Mouse (Mus musculus): ENCODE data around the gene Usp27x. TPM values are rescaled to one million over a fixed set of nuclear protein-coding genes. Genes with fewer than 3 reads are reported as not detected.

Usp27x gene
- polyA plus RNA-seq, 1 experiment from 2014 or later = 0.41 TPM

- DNase-seq (ENCODE audit: low spot score) = no peak
- Histone ChIP-seq H3K4me2 (replicated peaks; ENCODE audit: low read depth) (no peak overlapping the region), H3K9ac (ENCODE audit: low read length) (no peak overlapping the region), H3K36me3 (ENCODE audit: control insufficient read depth, insufficient read depth, low read length) (no peaks in the 10 kb centered on the region), H3K27ac (replicated peaks) (no peak overlapping the region), H3K9me3 (ENCODE audit: control insufficient read depth, low read length) (no peaks in the 10 kb centered on the region), H3K27me3 (ENCODE audit: control insufficient read depth, insufficient read depth, low read length) (no peaks in the 10 kb centered on the region), H3K4me3 (ENCODE audit: low read depth, low read length) (no peak overlapping the region), H3K4me1 (replicated peaks; ENCODE audit: control insufficient read depth, insufficient read depth) (no peaks in the 10 kb centered on the region)
- TF ChIP-seq CTCF (IDR thresholded peaks at IDR 0.05; ENCODE audit: low read depth) (no peak), EP300 (optimal IDR thresholded peaks at IDR 0.05) (no peak)
- no peak for ATAC-seq (ENCODE audit: low FRiP score, low TSS enrichment)
- 54% methylated on average over 6 of the region's 6 CpGs for WGBS
Observed at GRCm38 (mm10) chrX:7415308-7415707, 39.7 kb upstream of the Usp27x start.

- Histone ChIP-seq H3K4me3 (ENCODE audit: low read depth, low read length) (no peak overlapping the region), H3K9ac (ENCODE audit: low read length) (no peak overlapping the region), H3K27me3 (ENCODE audit: control insufficient read depth, insufficient read depth, low read length) (no peaks in the 10 kb centered on the region), H3K9me3 (ENCODE audit: control insufficient read depth, low read length) (no peaks in the 10 kb centered on the region), H3K27ac (replicated peaks) (no peak overlapping the region), H3K36me3 (ENCODE audit: control insufficient read depth, insufficient read depth, low read length) (no peaks in the 10 kb centered on the region), H3K4me2 (replicated peaks; ENCODE audit: low read depth) (no peak overlapping the region; the same call in 1 of the 2 replicates), H3K4me1 (replicated peaks; ENCODE audit: control insufficient read depth, insufficient read depth) (no peaks in the 10 kb centered on the region)
- 53% methylated on average over 15 of the region's 16 CpGs for WGBS
- no peak for TF ChIP-seq EP300 (optimal IDR thresholded peaks at IDR 0.05)
- no peak for TF ChIP-seq CTCF (IDR thresholded peaks at IDR 0.05; ENCODE audit: low read depth)
- ATAC-seq (ENCODE audit: low FRiP score, low TSS enrichment) (no peak), DNase-seq (ENCODE audit: low spot score) (no peak)
Observed at GRCm38 (mm10) chrX:7412239-7413033, 36.8 kb upstream of the Usp27x start.

DNA sequence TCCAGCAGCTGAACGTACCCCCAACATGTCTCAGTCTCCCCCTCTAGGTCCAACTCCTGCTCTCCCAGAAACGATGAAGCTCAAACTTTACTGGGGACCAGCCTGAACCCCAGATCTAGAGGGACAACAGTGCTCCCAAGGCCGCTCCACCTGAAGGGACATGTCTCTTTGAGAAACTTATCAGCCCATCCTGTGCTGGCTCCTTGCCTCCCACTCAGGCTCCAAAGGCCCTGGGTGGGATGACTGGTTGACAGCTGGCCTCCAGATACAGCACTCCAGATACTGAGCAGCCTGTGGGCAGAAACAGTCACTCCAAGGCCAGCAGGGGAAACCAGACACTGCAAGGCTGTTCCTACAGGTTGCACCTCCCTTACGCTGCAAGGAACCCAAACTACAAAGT, 956 bp upstream of the Usp27x start:
- H3K36me3 ChIP-seq (ENCODE audit: control insufficient read depth, insufficient read depth, low read length) = no peaks in the 10 kb centered on the region
- peak overlapping the region; percentile 84 for H3K27ac ChIP-seq (replicated peaks)
- H3K9ac ChIP-seq (ENCODE audit: low read length) = peak overlapping the region; percentile 31; the same call in 1 of the 2 replicates
- H3K4me1 ChIP-seq (replicated peaks; ENCODE audit: control insufficient read depth, insufficient read depth) = no peaks in the 10 kb centered on the region; the same call in 1 of the 2 replicates
- no peaks in the 10 kb centered on the region for H3K27me3 ChIP-seq (ENCODE audit: control insufficient read depth, insufficient read depth, low read length)
- H3K4me2 ChIP-seq (replicated peaks; ENCODE audit: low read depth) = peak overlapping the region; percentile 75
- 30% methylated on average over 4 of the region's 4 CpGs for WGBS
- no peaks in the 10 kb centered on the region for H3K9me3 ChIP-seq (ENCODE audit: control insufficient read depth, low read length)
- no peak for TF ChIP-seq EP300 (optimal IDR thresholded peaks at IDR 0.05)
- no peak for TF ChIP-seq CTCF (IDR thresholded peaks at IDR 0.05; ENCODE audit: low read depth)
- DNase-seq (ENCODE audit: low spot score) = no peak
- peak overlapping the region; percentile 56 for H3K4me3 ChIP-seq (ENCODE audit: low read depth, low read length)
- ATAC-seq (ENCODE audit: low FRiP score, low TSS enrichment) = no peak

GRCm38 (mm10) chrX:7375322-7375715, 311 bp downstream of the Usp27x start:
- ATAC-seq (ENCODE audit: low FRiP score, low TSS enrichment) (peak; percentile 66; the same call in 1 of the 2 replicates), DNase-seq (ENCODE audit: low spot score) (no peak)
- peak overlapping the region; percentile 84 for H3K27ac ChIP-seq (replicated peaks)
- H3K9me3 ChIP-seq (ENCODE audit: control insufficient read depth, low read length) = no peaks in the 10 kb centered on the region
- no peak for TF ChIP-seq EP300 (optimal IDR thresholded peaks at IDR 0.05)
- no peak for TF ChIP-seq CTCF (IDR thresholded peaks at IDR 0.05; ENCODE audit: low read depth)
- H3K4me1 ChIP-seq (replicated peaks; ENCODE audit: control insufficient read depth, insufficient read depth) = no peaks in the 10 kb centered on the region; the same call in 1 of the 2 replicates
- peak overlapping the region; percentile 67 for H3K9ac ChIP-seq (ENCODE audit: low read length)
- H3K36me3 ChIP-seq (ENCODE audit: control insufficient read depth, insufficient read depth, low read length) = no peaks in the 10 kb centered on the region
- WGBS = 27% methylated on average over 7 of the region's 40 CpGs
- peak overlapping the region; percentile 56 for H3K4me3 ChIP-seq (ENCODE audit: low read depth, low read length)
- H3K27me3 ChIP-seq (ENCODE audit: control insufficient read depth, insufficient read depth, low read length) = no peaks in the 10 kb centered on the region
- peak overlapping the region; percentile 75 for H3K4me2 ChIP-seq (replicated peaks; ENCODE audit: low read depth)

DNA sequence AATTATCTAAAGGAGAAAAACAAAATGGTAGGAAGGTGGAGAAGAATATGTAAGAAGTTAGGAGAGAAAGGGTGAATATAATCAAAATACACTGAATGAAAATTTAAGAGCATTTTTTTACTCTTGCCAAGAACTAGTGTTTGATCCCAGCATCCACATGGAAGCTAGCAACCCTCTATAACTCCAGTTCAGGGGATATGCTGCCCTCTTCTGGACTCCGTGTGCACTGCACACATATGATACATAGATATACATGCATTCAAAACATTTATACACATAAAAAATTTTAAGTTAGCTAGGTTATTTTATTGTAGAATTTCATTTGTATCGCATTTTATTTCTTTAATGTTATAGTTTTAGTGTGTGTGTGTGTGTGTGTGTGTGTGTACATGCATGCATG, 50.2 kb downstream of the Usp27x start:
- no peaks in the 10 kb centered on the region for H3K4me1 ChIP-seq (replicated peaks; ENCODE audit: control insufficient read depth, insufficient read depth)
- ATAC-seq (ENCODE audit: low FRiP score, low TSS enrichment) (no peak), DNase-seq (ENCODE audit: low spot score) (no peak)
- H3K9me3 ChIP-seq (ENCODE audit: control insufficient read depth, low read length) = no peaks in the 10 kb centered on the region
- TF ChIP-seq EP300 (optimal IDR thresholded peaks at IDR 0.05) (no peak), CTCF (IDR thresholded peaks at IDR 0.05; ENCODE audit: low read depth) (peak; percentile 50)
- no peaks in the 10 kb centered on the region for H3K36me3 ChIP-seq (ENCODE audit: control insufficient read depth, insufficient read depth, low read length)
- H3K9ac ChIP-seq (ENCODE audit: low read length) = no peak overlapping the region
- 53% methylated on average over 2 of the region's 2 CpGs for WGBS
- H3K27ac ChIP-seq (replicated peaks) = no peak overlapping the region
- no peak overlapping the region for H3K4me2 ChIP-seq (replicated peaks; ENCODE audit: low read depth)
- H3K4me3 ChIP-seq (ENCODE audit: low read depth, low read length) = no peak overlapping the region
- no peaks in the 10 kb centered on the region for H3K27me3 ChIP-seq (ENCODE audit: control insufficient read depth, insufficient read depth, low read length)

- no peaks in the 10 kb centered on the region for H3K9me3 ChIP-seq (ENCODE audit: control insufficient read depth, low read length)
- no peaks in the 10 kb centered on the region for H3K27me3 ChIP-seq (ENCODE audit: control insufficient read depth, insufficient read depth, low read length)
- H3K4me3 ChIP-seq (ENCODE audit: low read depth, low read length) = no peak overlapping the region
- H3K9ac ChIP-seq (ENCODE audit: low read length) = no peak overlapping the region
- no peaks in the 10 kb centered on the region for H3K36me3 ChIP-seq (ENCODE audit: control insufficient read depth, insufficient read depth, low read length)
- no peak overlapping the region for H3K27ac ChIP-seq (replicated peaks)
- TF ChIP-seq EP300 (optimal IDR thresholded peaks at IDR 0.05) (no peak), CTCF (IDR thresholded peaks at IDR 0.05; ENCODE audit: low read depth) (peak; percentile 76)
- ATAC-seq (ENCODE audit: low FRiP score, low TSS enrichment) (no peak), DNase-seq (ENCODE audit: low spot score) (peak; percentile 46)
- WGBS = 16% methylated on average over 7 of the region's 7 CpGs
- H3K4me2 ChIP-seq (replicated peaks; ENCODE audit: low read depth) = no peak overlapping the region
- H3K4me1 ChIP-seq (replicated peaks; ENCODE audit: control insufficient read depth, insufficient read depth) = no peaks in the 10 kb centered on the region
Observed at GRCm38 (mm10) chrX:7322288-7322687, 53.3 kb downstream of the Usp27x start.

Other genes starting within 250 kb of the Usp27x start
- 4.1 and 5.1 TPM in 2 replicates for gene Clcn5, start 56.5 kb downstream of the Usp27x start, polyA plus RNA-seq (2015; fragmentation: Nextera tagmentation; extraction: Ambion mirVana)
- gene Foxp3, start 197.8 kb upstream of the Usp27x start, polyA plus RNA-seq (2015; fragmentation: Nextera tagmentation; extraction: Ambion mirVana) = not detected in 2 replicates
- gene Ppp1r3f, start 198.5 kb upstream of the Usp27x start, polyA plus RNA-seq (2015; fragmentation: Nextera tagmentation; extraction: Ambion mirVana) = 0.79 and 1.0 TPM in 2 replicates
- 13.8 and 14.0 TPM in 2 replicates for gene Ccdc22, start 229.7 kb upstream of the Usp27x start, polyA plus RNA-seq (2015; fragmentation: Nextera tagmentation; extraction: Ambion mirVana)
- gene Cacna1f, start 231.3 kb upstream of the Usp27x start, polyA plus RNA-seq (2015; fragmentation: Nextera tagmentation; extraction: Ambion mirVana) = not detected in 2 replicates

All from stomach, postnatal 0 days (tissue).